Mouse (Mus musculus): Measurements from ENCODE around the gene Mtss1l.

DNA sequence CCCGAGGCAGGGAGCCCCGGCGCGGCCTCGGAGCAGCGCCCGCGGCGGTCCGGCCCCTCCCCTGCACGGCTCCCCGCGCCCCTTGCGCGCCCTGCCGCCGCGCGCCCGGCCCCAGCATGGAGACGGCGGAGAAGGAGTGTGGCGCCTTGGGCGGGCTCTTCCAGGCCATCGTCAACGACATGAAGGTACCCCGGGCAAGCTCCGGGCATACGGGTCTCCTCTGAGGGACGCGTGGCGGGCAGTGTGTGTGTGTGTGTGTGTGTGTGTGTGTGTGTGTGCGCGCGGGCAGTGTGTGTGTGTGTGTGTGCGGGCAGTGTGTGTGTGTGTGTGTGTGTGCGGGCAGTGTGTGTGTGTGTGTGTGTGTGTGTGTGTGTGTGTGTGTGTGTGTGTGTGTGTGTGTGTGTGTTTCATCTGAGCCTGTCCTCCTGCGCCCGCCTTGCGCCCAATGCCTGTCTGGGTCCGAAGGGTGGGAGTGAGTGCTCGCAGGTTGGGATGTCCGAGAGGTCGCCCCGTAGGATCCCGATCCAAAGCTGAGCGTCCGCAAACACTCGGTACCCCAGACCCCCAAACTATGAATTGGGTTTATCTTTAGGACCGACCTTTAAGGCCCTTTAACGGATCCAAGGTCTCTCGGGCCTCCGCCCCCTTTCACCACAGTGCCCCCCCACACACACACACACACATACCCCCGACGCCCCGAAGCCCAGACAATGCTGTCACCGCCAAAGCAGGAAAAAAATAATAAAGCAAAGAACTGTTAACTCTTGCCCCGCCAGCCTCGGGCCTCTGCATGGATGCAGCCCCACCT lies 534 bp downstream of the Mtss1l start:
- TF ChIP-seq CTCF (IDR thresholded peaks at IDR 0.05; ENCODE audit: low read depth) (no peak), EP300 (IDR thresholded peaks at IDR 0.05; ENCODE audit: low read depth) (no peak)
